Mouse (Mus musculus) hindbrain, postnatal 0 days (tissue): Measurements from ENCODE around the gene Ttll13. TPM values are rescaled to one million over a fixed set of nuclear protein-coding genes. Genes with fewer than 3 reads are reported as not detected.

Source experiments
- ATAC-seq: fragments of 200-750 bp; cut with Nextera tagmentation; 2 replicates; pipeline ENCODE4 v1.8.0; 2017; ENCODE audit warnings: mild to moderate bottlenecking, moderate TSS enrichment, moderate library complexity
- DNase-seq: peaks from one replicate; pipeline ENCODE4 v3.0.0-alpha.2; 2015; ENCODE audit warnings: low spot score
- H3K27ac ChIP-seq: fragments of 300-500 bp; sonication (generic); 2 replicates; pipeline ENCODE4 v1.5.1; 2014; ENCODE audit warnings: mild to moderate bottlenecking
- H3K27me3 ChIP-seq: fragments of 300-500 bp; sonication (generic); 2 replicates; pipeline ENCODE4 v1.6.1; 2014; ENCODE audit warnings: low read length, mixed read lengths; ENCODE audit not compliant: insufficient read depth
- H3K36me3 ChIP-seq: fragments of 300-500 bp; sonication (generic); 2 replicates; pipeline ENCODE4 v1.6.1; 2014; ENCODE audit warnings: low read length, mixed read lengths; ENCODE audit not compliant: insufficient read depth
- H3K4me1 ChIP-seq: fragments of 300-500 bp; sonication (generic); 2 replicates; pipeline ENCODE4 v1.6.1; 2014; ENCODE audit warnings: antibody characterized with exemption, low read length, mixed read lengths; ENCODE audit not compliant: insufficient read depth
- H3K4me2 ChIP-seq: fragments of 300-500 bp; sonication (generic); 2 replicates; pipeline ENCODE4 v1.6.1; 2014; ENCODE audit warnings: low read depth, mild to moderate bottlenecking, low read length, moderate library complexity, mixed read lengths
- H3K4me3 ChIP-seq: fragments of 300-500 bp; sonication (generic); 2 replicates; pipeline ENCODE4 v1.5.1; 2014; ENCODE audit warnings: low read length
- H3K9ac ChIP-seq: fragments of 300-500 bp; sonication (generic); replicated peaks from 2 replicates; pipeline ENCODE4 v1.6.1; 2014; ENCODE audit warnings: mild to moderate bottlenecking, low read length, moderate library complexity, mixed read lengths
- H3K9me3 ChIP-seq: fragments of 300-500 bp; sonication (generic); 2 replicates; pipeline ENCODE4 v1.6.1; 2016; ENCODE audit warnings: low read length, mixed read lengths
- CTCF ChIP-seq: IDR thresholded peaks from 2 replicates; pipeline ENCODE4 v1.5.1; 2016; ENCODE audit warnings: antibody characterized with exemption, control low read depth, low read depth
- WGBS: fragments of 180-500 bp; shearing (Covaris S2); extraction: QIAGEN DNeasy Blood & Tissue Kit; methylation state at CpG from one replicate; pipeline ENCODE4 v1.1.7; 2014; 5-methylcytosine and 5-hydroxymethylcytosine counted together
- polyA plus RNA-seq: library from polyadenylated mRNA; unstranded; fragments of >200 nt; fragmentation: Nextera tagmentation; extraction: Ambion mirVana; gene quantifications from 2 replicates; pipeline ENCODE4 v1.2.1, GENCODE M21; 2015
- total RNA-seq: library from RNA; depleted of rRNA; stranded (reverse); fragments of >200 nt; gene quantifications from 2 replicates; pipeline ENCODE4 v1.2.3, GENCODE M21; 2014

The Ttll13 gene
- total and polyA plus RNA-seq, 2 experiments from 2014 or later = 0.73 to 2.7 TPM

DNA sequence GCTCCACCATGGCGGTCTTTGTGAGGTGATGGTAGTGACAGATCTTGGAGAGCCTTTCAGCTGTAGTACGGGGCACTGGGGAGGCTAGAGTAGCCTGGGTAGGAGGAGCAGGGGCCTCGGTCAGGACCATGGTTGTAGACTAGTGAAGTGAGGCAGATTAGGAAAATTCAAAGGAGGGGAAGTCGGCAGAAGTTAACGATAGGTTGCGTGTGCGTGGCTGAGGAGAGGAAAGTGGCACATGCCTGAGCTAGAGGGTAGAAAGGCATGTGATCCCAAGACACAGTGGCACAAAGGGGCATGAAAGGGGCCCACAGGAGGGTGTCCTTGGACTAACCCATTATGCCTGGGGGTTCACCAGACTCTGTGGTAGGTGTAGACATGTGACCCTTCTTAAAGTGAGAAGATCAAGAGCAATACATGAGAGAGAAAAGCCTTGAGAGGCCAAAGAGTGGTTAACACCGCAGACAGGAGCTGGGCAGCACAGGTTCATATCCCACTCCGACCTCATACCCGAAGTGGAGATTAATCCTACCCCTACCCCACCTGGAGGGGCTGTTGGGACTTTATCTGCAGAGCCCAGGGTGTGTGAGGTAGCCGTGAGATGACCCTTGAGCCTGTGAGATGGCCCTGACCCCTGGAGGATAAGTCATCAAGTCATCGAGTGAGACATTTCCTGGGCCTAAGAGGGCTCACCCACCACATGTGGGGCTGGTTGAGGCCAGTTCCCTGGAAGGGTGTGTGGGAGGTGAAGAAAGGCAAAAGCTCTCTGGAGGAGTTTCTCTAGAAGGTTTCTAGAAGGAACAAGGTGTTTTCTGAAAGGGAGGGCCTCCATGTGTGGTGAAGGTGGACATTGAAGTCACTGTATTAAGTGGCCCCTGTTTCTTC lies 40.2 kb upstream of the Ttll13 start:
- no peak overlapping the region for H3K4me2 ChIP-seq
- no peak overlapping the region for H3K4me3 ChIP-seq
- no peaks in the 10 kb centered on the region for H3K9me3 ChIP-seq
- WGBS = 89% methylated on average over 12 of the region's 12 CpGs
- H3K27me3 ChIP-seq = no peaks in the 10 kb centered on the region
- no peak overlapping the region for H3K9ac ChIP-seq
- ATAC-seq = no peak
- peaks cover 35% of the 10 kb centered on the region for H3K4me1 ChIP-seq
- TF ChIP-seq CTCF = no peak
- no peaks in the 10 kb centered on the region for H3K36me3 ChIP-seq
- H3K27ac ChIP-seq = no peak overlapping the region
- DNase-seq = no peak

DNA sequence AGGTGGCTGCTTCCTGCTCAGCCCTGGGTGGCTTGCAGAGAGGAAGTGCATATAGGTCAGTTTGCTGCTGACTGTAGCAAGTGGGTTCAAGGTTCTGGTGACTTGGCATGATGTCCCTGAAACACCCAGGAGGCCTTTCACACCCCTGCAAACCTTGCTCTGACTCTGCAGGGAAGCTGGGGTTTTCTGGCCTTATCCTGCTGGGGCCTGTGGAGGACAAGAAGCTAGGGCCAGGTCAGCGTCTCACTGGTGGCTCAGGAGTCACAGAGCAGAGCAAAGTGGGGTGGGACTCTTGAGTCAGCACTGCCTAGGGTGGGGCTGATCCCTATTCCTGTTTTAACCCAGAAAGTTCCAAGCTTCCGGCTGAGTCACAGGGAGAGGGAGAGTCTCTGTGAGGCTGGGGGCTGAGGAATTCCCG lies 38.9 kb upstream of the Ttll13 start:
- H3K27ac ChIP-seq = no peak overlapping the region
- 71% methylated on average over 3 of the region's 3 CpGs for WGBS
- no peak overlapping the region for H3K4me3 ChIP-seq
- H3K4me2 ChIP-seq = no peak overlapping the region
- H3K27me3 ChIP-seq = no peaks in the 10 kb centered on the region
- H3K9me3 ChIP-seq = no peaks in the 10 kb centered on the region
- H3K4me1 ChIP-seq = peaks cover 24% of the 10 kb centered on the region
- H3K36me3 ChIP-seq = no peaks in the 10 kb centered on the region
- no peak overlapping the region for H3K9ac ChIP-seq
- TF ChIP-seq CTCF = no peak
- DNase-seq = no peak
- no peak for ATAC-seq

DNA sequence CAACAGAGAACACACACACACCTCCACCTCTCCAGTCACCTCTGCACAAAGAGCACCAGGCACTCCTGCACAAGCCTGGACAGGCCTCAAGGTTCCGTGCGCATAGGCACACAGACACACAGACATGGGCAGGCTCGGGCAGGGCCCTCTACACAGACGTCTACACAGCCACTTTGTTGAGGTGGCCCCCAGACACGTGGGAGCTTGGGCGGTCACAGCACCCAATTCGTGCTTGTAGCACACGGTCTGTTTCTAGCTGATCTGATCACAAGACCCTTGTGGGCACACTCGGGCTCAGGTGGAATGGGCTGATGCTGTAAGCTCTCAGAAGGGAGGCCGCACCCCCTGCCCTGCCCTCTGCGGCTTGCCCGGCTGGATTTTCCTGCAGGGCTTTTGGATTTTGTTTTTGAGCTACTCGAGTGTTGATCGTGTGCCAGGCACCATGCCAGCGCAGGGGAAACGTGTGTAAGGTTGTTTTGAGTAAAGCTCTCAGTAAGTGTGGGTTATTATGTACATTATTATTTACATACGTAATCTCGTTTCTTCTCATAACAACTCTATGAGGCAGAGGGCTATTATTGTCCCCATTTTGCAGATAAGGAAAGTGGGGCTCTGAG lies 38.0 kb upstream of the Ttll13 start:
- ATAC-seq (0 out of 2 replicates have a peak, but pooled peaks have one; percentile 24), DNase-seq (no peak)
- Histone ChIP-seq H3K27ac (no peak overlapping the region), H3K4me1 (peaks cover 16% of the 10 kb centered on the region; the same call in 1 of the 2 replicates), H3K4me2 (no peak overlapping the region), H3K4me3 (no peak overlapping the region), H3K9ac (no peak overlapping the region), H3K9me3 (no peaks in the 10 kb centered on the region), H3K36me3 (0 out of 2 replicates have a peak, but pooled peaks cover under 1% of the 10 kb centered on the region), H3K27me3 (no peaks in the 10 kb centered on the region)
- 61% methylated on average over 18 of the region's 18 CpGs for WGBS
- no peak for TF ChIP-seq CTCF

DNA sequence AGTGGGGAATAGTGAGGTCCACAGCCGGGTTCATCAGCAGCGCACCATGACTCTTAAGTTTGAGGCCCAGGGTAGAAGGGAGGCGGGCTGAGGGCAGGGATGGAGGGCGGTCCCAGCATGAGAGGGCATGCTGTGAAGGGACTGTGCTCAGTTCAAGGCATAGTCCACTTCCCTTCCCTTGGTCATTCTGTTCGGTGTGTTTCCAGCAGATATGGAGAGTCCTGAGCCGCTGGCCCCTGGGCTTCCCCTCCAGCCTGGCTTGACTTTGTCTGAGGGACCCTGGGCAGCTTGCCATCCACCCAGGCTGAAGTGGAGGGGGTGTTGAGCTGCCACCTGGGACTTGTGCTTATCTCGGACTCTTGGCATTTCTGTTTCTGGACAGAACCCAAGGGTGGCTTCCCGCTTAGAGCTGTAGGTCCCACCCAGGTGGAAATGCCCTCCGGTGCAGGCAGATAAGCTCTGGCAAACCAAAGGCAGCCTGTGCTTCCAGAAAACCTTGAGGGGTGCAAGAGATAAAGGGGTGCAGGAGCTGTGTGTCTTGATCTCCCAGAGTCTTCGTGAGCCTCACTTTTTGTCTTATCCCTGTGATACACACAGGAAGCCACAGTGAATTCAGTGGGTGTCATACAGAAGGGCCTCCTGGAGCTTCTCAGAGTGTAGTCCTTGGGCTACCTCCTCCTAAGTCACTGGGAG lies 37.3 kb upstream of the Ttll13 start:
- H3K36me3 ChIP-seq = 0 out of 2 replicates have a peak, but pooled peaks cover 6% of the 10 kb centered on the region
- DNase-seq (no peak), ATAC-seq (no peak)
- 56% methylated on average over 10 of the region's 10 CpGs for WGBS
- no peak overlapping the region for H3K27ac ChIP-seq
- TF ChIP-seq CTCF = no peak
- peaks cover 12% of the 10 kb centered on the region; the same call in 1 of the 2 replicates for H3K4me1 ChIP-seq
- H3K9ac ChIP-seq = no peak overlapping the region
- no peaks in the 10 kb centered on the region for H3K27me3 ChIP-seq
- H3K4me3 ChIP-seq = no peak overlapping the region
- H3K4me2 ChIP-seq = no peak overlapping the region
- H3K9me3 ChIP-seq = no peaks in the 10 kb centered on the region

DNA sequence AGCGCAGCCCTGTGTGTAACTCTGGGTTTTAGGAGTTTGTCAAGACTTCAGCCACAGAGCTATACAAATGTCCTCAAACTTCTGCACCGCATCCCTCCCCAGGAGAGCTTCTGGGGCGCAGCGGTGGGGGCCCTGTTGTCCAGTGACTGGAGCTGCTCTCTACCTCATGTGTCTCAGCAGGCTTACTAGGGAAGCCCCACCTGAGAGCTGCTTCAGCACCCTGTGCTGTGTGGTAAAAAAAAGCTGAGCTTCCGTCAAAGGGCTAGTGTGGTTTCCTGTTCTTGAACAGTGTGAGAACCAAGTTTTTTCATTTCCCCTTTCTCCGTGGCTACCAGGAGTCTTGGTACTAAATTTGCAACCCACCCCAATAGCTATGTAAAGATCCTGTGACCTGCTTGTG lies 36.5 kb upstream of the Ttll13 start:
- ATAC-seq (no peak), DNase-seq (no peak)
- no peak overlapping the region for H3K9ac ChIP-seq
- no peaks in the 10 kb centered on the region for H3K9me3 ChIP-seq
- TF ChIP-seq CTCF = no peak
- 0 out of 2 replicates have a peak, but pooled peaks cover 6% of the 10 kb centered on the region for H3K36me3 ChIP-seq
- peaks cover 12% of the 10 kb centered on the region; the same call in 1 of the 2 replicates for H3K4me1 ChIP-seq
- H3K27me3 ChIP-seq = no peaks in the 10 kb centered on the region
- H3K4me2 ChIP-seq = no peak overlapping the region
- 81% methylated on average over 6 of the region's 6 CpGs for WGBS
- H3K4me3 ChIP-seq = no peak overlapping the region
- no peak overlapping the region for H3K27ac ChIP-seq

DNA sequence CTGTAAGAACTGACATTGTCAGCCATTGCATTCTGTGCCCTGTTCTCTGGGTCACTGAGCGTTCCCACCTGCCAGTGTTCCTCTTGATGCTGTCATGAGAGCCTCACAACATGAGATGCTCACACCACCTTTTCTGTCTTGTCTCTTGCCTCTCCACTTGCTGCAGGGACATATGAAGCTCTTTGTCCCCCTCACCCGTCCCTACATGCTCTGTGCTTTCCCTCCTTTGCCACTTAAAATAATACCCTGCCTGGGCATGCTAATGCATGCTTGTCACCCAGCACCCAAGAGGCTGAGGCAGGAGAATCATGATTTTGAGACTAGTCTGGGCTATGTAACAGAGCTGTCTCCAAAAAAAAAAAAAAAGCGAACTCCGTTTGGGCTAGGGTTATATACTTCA lies 35.2 kb upstream of the Ttll13 start:
- Histone ChIP-seq H3K36me3 (peaks cover 6% of the 10 kb centered on the region; the same call in 1 of the 2 replicates), H3K4me1 (peaks cover 12% of the 10 kb centered on the region; the same call in 1 of the 2 replicates), H3K4me3 (no peak overlapping the region), H3K27me3 (no peaks in the 10 kb centered on the region), H3K9ac (no peak overlapping the region), H3K27ac (no peak overlapping the region), H3K4me2 (no peak overlapping the region), H3K9me3 (no peaks in the 10 kb centered on the region)
- DNase-seq (no peak), ATAC-seq (no peak)
- TF ChIP-seq CTCF = no peak
- WGBS = 79% methylated on average over 4 of the region's 4 CpGs
